Comparison of ENCODE assay signal across 8 mouse cellular contexts in genomic region chr2:58565267-58565666, GRCm38 (mm10). TPM values are rescaled to one million over a fixed set of nuclear protein-coding genes. Genes with fewer than 3 reads are reported as not detected.
A peak's percentile ranks its signal among the peaks of the same experiment; 100 is the strongest.
DNase-seq lines count a peak whose midpoint lies in the region; ATAC-seq lines count a peak whose summit lies in the region.

No protein-coding gene starts in this region.

- H3K9ac ChIP-seq in forebrain, embryonic 14.5 days (ENCODE audit: low read length) = peak overlapping the region; percentile 93
- no peak overlapping the region for H3K9ac ChIP-seq in limb, embryonic 11.5 days (ENCODE audit: low read length)
- no peak overlapping the region for H3K9ac ChIP-seq in neural tube, embryonic 12.5 days

- peak overlapping the region; percentile 86 for H3K4me3 ChIP-seq in forebrain, embryonic 14.5 days (ENCODE audit: low read depth, low read length)
- no peak overlapping the region for H3K4me3 ChIP-seq in limb, embryonic 11.5 days (ENCODE audit: low read depth, low read length)
- peak overlapping the region; percentile 13; the same call in 1 of the 2 replicates for H3K4me3 ChIP-seq in neural tube, embryonic 12.5 days

- peak; percentile 55 for DNase-seq in testis, postnatal 10 days (ENCODE audit: low spot score)
- DNase-seq in testis, postnatal 14 days (ENCODE audit: low spot score) = no peak
- DNase-seq in forebrain, embryonic 14.5 days (ENCODE audit: low spot score) = no peak
- DNase-seq in heart, postnatal 4 days = peak; percentile 73
- DNase-seq in limb, embryonic 11.5 days (ENCODE audit: low spot score) = no peak
- no peak for DNase-seq in thymus, postnatal 14 days
- DNase-seq in urinary bladder, adult 18-20 months (ENCODE audit: low spot score in 2 of 2) = no peak

- H3K4me2 ChIP-seq in forebrain, embryonic 14.5 days (ENCODE audit: low read length) = peak overlapping the region; percentile 79
- peak overlapping the region; percentile 67; the same call in 1 of the 2 replicates for H3K4me2 ChIP-seq in limb, embryonic 11.5 days (ENCODE audit: low read depth, severe bottlenecking)
- H3K4me2 ChIP-seq in neural tube, embryonic 12.5 days (replicated peaks) = peak overlapping the region; percentile 62

- no peaks in the 10 kb centered on the region for H3K36me3 ChIP-seq in forebrain, embryonic 14.5 days (ENCODE audit: control insufficient read depth, insufficient read depth, low read length)
- H3K36me3 ChIP-seq in limb, embryonic 11.5 days (ENCODE audit: control insufficient read depth, insufficient read depth, low read length) = no peaks in the 10 kb centered on the region
- H3K36me3 ChIP-seq in neural tube, embryonic 12.5 days = no peaks in the 10 kb centered on the region

- no peaks in the 10 kb centered on the region for H3K9me3 ChIP-seq in forebrain, embryonic 14.5 days (replicated peaks; ENCODE audit: control insufficient read depth, low read length)
- no peaks in the 10 kb centered on the region for H3K9me3 ChIP-seq in limb, embryonic 11.5 days (ENCODE audit: control insufficient read depth, low read length)
- H3K9me3 ChIP-seq in neural tube, embryonic 12.5 days = no peaks in the 10 kb centered on the region

- H3K27me3 ChIP-seq in forebrain, embryonic 14.5 days (replicated peaks; ENCODE audit: control insufficient read depth, insufficient read depth, low read length) = no peaks in the 10 kb centered on the region
- no peaks in the 10 kb centered on the region for H3K27me3 ChIP-seq in limb, embryonic 11.5 days (ENCODE audit: control insufficient read depth, insufficient read depth, low read length)
- H3K27me3 ChIP-seq in neural tube, embryonic 12.5 days (replicated peaks) = no peaks in the 10 kb centered on the region

- ATAC-seq in forebrain, embryonic 14.5 days = no peak
- ATAC-seq in limb, embryonic 11.5 days (ENCODE audit: insufficient number of reproducible peaks, low FRiP score, low TSS enrichment, low read depth) = no peak
- ATAC-seq in neural tube, embryonic 12.5 days (ENCODE audit: low FRiP score, low read depth) = no peak

- peaks cover 21% of the 10 kb centered on the region for H3K4me1 ChIP-seq in forebrain, embryonic 14.5 days (ENCODE audit: control insufficient read depth, insufficient read depth, low read length)
- peaks cover 20% of the 10 kb centered on the region for H3K4me1 ChIP-seq in limb, embryonic 11.5 days (ENCODE audit: control insufficient read depth, insufficient read depth, low read length)
- peaks cover 31% of the 10 kb centered on the region for H3K4me1 ChIP-seq in neural tube, embryonic 12.5 days

- H3K27ac ChIP-seq in forebrain, embryonic 14.5 days (ENCODE audit: low read depth, low read length) = no peak overlapping the region
- H3K27ac ChIP-seq in limb, embryonic 11.5 days (replicated peaks; ENCODE audit: low read depth, low read length) = no peak overlapping the region
- no peak overlapping the region for H3K27ac ChIP-seq in neural tube, embryonic 12.5 days

- WGBS in forebrain, embryonic 14.5 days = 35% methylated on average over 6 of the region's 6 CpGs
- 80% methylated on average over 6 of the region's 6 CpGs for WGBS in limb, embryonic 11.5 days
- WGBS in neural tube, embryonic 12.5 days = 61% methylated on average over 6 of the region's 6 CpGs

RNA-seq across cellular contexts. Expression of gene Acvr1, which starts 1.7 kb away (rescaled TPM):
- 8.7 and 9.5 TPM in 2 replicates for polyA plus RNA-seq in forebrain, embryonic 14.5 days (2014; fragmentation: Nextera tagmentation; extraction: Ambion mirVana)
- total RNA-seq in heart, postnatal 4 days (2021) = 10 to 100 TPM; 35.3 to 36.0 TPM
- 5.8 and 7.7 TPM in 2 replicates for polyA plus RNA-seq in limb, embryonic 11.5 days (2014; fragmentation: Nextera tagmentation; extraction: Ambion mirVana)
- polyA plus RNA-seq in neural tube, embryonic 12.5 days (2016; fragmentation: Nextera tagmentation; extraction: Ambion mirVana) = 4.6 and 5.3 TPM in 2 replicates

RNA-seq across cellular contexts. Expression of gene Upp2, which starts 1.8 kb away (rescaled TPM):
- 13.1 TPM in 2 replicates for polyA plus RNA-seq in forebrain, embryonic 14.5 days (2014; fragmentation: Nextera tagmentation; extraction: Ambion mirVana)
- 1 to 10 TPM; 1.6 to 2.8 TPM for total RNA-seq in heart, postnatal 4 days (2021)
- polyA plus RNA-seq in limb, embryonic 11.5 days (2014; fragmentation: Nextera tagmentation; extraction: Ambion mirVana) = 9.3 and 10.5 TPM in 2 replicates
- polyA plus RNA-seq in neural tube, embryonic 12.5 days (2016; fragmentation: Nextera tagmentation; extraction: Ambion mirVana) = 9.2 and 11.1 TPM in 2 replicates

Comparison
In these comparisons a context has a peak if more than half of its experiments do, and no peak if none do; other contexts are left out.
1. DNase-seq: peak in testis, postnatal 10 days (single experiment) and heart, postnatal 4 days (single experiment); none in testis, postnatal 14 days (single experiment), forebrain, embryonic 14.5 days (single experiment), limb, embryonic 11.5 days (single experiment), thymus, postnatal 14 days (single experiment) and urinary bladder, adult 18-20 months (0 of 2).
2. Peak in every context shown above with its lines, with median percentiles within 50 percentile points of each other: H3K4me2 ChIP-seq.